Mouse (Mus musculus): ENCODE measurements around the gene Dio1. TPM values are rescaled to one million over a fixed set of nuclear protein-coding genes. Genes with fewer than 3 reads are reported as not detected.

Dio1 gene
- polyA plus RNA-seq, 1 experiment from 2014 or later: 0.21 TPM

Other genes with a start within 250 kb of the Dio1 start
- gene Mrpl37, start 240.3 kb downstream of the Dio1 start, polyA plus RNA-seq (2015; fragmentation: Nextera tagmentation; extraction: Ambion mirVana): 108 TPM in 2 replicates
- 11.1 and 12.1 TPM in 2 replicates for gene Cyb5rl, start 240.2 kb downstream of the Dio1 start, polyA plus RNA-seq (2015; fragmentation: Nextera tagmentation; extraction: Ambion mirVana)
- gene Cdcp2, start 210.3 kb downstream of the Dio1 start, polyA plus RNA-seq (2015; fragmentation: Nextera tagmentation; extraction: Ambion mirVana): 0.08 and 0.12 TPM in 2 replicates
- 455 and 483 TPM in 2 replicates for gene Tmem59, start 128.8 kb downstream of the Dio1 start, polyA plus RNA-seq (2015; fragmentation: Nextera tagmentation; extraction: Ambion mirVana)
- 26.9 and 32.1 TPM in 2 replicates for gene Tceanc2, start 128.1 kb downstream of the Dio1 start, polyA plus RNA-seq (2015; fragmentation: Nextera tagmentation; extraction: Ambion mirVana)
- not detected in 2 replicates for gene Ldlrad1, start 98.0 kb downstream of the Dio1 start, polyA plus RNA-seq (2015; fragmentation: Nextera tagmentation; extraction: Ambion mirVana)
- gene Lrrc42, start 53.6 kb downstream of the Dio1 start, polyA plus RNA-seq (2015; fragmentation: Nextera tagmentation; extraction: Ambion mirVana): 97.1 and 99.9 TPM in 2 replicates
- gene Hspb11, start 53.6 kb downstream of the Dio1 start, polyA plus RNA-seq (2015; fragmentation: Nextera tagmentation; extraction: Ambion mirVana): 40.4 and 40.8 TPM in 2 replicates
- gene Yipf1, start 7.2 kb upstream of the Dio1 start, polyA plus RNA-seq (2015; fragmentation: Nextera tagmentation; extraction: Ambion mirVana): 51.6 and 54.7 TPM in 2 replicates
- gene Ndc1, start 60.6 kb upstream of the Dio1 start, polyA plus RNA-seq (2015; fragmentation: Nextera tagmentation; extraction: Ambion mirVana): 37.5 and 38.1 TPM in 2 replicates
- 5.0 and 6.4 TPM in 2 replicates for gene Glis1, start 127.4 kb upstream of the Dio1 start, polyA plus RNA-seq (2015; fragmentation: Nextera tagmentation; extraction: Ambion mirVana)